Mouse (Mus musculus): ENCODE results near the gene Thra. TPM values are rescaled to one million over a fixed set of nuclear protein-coding genes. Genes with fewer than 3 reads are reported as not detected.

Thra gene
- total RNA-seq, 2 experiments from 2014 or later = 102 to 117 TPM

DNA sequence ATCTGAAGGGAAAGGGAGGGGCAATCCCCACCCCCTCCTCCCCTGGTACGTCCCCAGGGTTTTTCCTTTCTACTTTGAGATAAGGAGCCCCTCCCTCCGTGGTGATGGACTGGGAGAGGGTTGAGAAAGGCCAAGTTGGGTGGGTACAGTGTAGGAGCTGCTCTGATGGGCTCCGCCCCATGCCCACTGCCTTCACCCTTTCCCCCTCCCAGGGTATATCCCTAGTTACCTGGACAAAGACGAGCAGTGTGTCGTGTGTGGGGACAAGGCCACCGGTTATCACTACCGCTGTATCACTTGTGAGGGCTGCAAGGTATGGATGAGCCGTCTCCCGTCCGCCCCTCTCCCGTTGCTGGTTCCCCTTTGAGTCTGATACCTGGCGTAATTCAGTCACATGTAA is 16.3 kb downstream of the Thra start:
- DNase-seq (ENCODE audit: low spot score) = no peak
- intact Hi-C loops (cut with DNase I) = loop anchor here (2.0 kb wide), 1 partner anchor 44 kb away; no protein-coding TSS in a partner anchor

DNA sequence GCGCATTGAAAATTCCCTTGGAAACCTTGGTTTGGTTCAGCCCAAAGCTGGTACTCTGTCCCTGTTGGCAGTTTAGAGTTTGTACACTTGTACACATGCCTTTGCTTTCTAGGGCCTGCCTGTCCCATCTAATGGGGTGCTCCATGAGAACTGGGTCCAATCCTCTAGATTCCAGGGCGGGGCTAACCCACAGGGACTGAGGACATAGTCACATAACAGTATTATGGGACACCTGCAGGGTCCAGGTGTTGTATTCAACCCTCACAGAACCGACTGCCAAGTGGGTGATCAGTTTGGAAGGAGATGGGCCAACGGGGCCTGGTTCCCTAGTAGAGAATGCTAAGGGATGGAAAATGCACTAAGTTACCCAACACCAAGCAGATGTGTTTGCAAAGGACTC is 21.5 kb downstream of the Thra start:
- DNase-seq (ENCODE audit: low spot score) = no peak
- intact Hi-C loops (cut with DNase I) = no loop called here

DNA sequence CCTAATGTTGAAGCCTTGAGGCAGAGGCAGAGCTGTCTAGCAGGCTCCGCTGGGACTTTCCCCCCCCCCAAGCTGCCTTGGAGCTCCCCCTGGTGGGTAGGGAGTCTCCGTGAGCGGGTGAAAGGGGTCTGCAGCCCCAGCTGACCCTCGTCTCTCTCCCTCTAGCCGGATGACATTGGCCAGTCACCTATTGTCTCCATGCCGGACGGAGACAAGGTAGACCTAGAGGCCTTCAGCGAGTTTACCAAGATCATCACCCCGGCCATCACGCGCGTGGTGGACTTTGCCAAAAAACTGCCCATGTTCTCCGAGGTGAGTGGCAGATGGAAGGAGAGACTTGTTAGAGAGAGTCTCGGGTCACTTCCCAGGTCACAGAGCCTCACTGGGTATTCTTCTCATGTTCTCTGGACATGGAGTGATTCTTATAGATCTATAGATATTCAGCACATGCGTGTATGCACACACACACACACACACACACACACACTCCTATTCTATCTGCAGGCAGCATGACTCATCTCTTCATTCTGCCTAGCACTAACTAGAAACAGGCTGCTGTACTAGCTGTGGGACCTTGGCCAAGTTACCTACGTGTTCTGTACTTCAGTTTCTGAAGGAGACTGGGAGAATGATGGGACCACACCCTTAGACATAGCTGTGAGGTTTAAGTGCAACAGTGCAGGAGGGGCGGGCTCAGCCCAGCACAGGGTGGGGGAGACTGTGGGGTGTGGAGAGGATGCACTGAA is 22.5 kb downstream of the Thra start:
- no peak for DNase-seq (ENCODE audit: low spot score)
- intact Hi-C loops (cut with DNase I) = no loop called here

DNA sequence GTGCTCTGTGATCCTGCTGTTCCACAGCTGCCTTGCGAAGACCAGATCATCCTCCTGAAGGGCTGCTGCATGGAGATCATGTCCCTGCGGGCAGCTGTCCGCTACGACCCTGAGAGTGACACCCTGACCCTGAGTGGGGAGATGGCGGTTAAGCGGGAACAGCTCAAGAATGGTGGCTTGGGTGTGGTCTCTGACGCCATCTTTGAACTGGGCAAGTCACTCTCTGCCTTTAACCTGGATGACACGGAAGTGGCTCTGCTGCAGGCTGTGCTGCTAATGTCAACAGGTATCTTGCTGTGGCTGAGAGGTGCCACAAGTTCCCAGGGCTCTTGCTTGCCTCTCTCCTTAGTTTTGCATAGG is 23.0 kb downstream of the Thra start:
- intact Hi-C loops (cut with DNase I) = no loop called here
- no peak for DNase-seq (ENCODE audit: low spot score)

DNA sequence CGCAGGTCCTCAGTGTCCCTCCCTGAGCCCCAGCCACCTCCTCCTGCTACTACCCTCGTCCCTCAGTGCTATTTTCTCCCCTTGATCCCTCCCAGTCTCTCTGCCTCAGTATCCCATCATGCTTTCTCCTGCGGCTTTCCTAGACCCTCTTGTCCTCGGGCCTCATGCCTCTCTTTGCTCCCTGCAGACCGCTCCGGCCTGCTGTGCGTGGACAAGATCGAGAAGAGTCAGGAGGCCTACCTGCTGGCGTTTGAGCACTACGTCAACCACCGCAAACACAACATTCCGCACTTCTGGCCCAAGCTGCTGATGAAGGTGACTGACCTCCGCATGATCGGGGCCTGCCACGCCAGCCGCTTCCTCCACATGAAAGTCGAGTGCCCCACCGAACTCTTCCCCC is 23.7 kb downstream of the Thra start:
- intact Hi-C loops (cut with DNase I) = no loop called here

DNA sequence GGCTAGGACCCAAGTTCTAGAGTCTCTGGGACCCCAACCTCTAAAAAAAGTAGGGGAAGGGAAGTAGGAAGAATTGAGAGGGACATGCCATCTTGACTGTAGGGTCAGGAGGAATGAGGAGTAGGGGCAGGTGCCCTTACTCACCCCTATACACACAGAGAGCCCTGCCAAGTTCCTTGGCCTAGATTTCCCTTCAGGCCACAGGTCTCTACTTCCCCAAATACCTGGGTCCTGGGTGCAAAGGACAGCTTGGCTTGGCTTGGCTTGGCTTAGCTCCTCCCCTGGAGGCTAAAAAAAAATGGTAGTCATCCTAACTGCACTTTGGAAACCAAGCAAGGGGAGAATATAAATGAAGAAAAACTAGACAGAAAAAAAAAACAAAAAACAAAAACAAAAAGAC is 24.3 kb downstream of the Thra start:
- intact Hi-C loops (cut with DNase I) = no loop called here
- no peak for DNase-seq (ENCODE audit: low spot score)

More for the DNA sequence above, 23.7 kb downstream of the Thra start:
- no peak for DNase-seq (ENCODE audit: low spot score)

DNA sequence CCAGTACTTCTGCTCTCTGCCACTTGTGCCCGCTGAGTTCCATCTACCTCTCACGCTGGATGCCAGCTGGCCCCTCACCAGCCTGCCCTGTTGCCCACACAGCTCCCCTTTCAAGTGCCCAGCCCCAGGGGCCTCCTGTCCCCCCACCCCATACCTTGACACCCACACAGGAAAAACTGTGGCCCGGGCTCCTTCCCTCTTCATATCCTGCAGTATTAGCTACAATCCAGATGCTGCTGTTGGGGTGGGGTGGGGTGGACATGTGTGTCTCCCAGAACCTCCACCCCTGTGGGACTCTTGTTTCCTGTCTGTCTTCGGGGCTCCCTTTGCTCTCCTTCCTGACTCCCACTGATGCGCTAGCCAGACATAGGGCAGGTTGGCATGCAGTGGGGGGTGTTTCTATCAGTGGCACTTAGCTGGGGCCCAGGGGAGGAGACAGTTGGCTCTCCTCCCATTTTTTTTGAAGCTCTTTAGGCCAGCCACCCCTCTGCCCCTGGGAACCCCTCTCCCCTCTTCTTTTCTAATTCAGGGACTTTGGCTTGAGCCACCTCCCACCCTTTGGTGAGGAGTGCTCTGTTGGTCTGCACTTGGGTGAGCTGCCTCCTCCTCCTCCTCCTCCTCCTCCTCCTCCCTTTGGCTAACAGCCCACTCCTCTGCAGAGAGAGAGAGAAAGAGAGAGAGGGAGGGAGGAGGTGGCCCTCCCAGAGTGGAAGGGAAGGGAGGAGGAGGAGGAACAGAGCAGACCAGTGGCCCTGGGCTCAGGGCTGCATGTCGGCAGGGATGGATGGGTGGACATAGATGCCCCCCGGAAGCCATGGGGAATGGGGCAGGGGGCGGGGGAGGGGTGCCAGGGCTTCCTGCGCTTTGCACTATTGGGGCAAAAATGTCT is 25.2 kb downstream of the Thra start:
- intact Hi-C loops (cut with DNase I) = no loop called here
- DNase-seq (ENCODE audit: low spot score) = peak; percentile 56

DNA sequence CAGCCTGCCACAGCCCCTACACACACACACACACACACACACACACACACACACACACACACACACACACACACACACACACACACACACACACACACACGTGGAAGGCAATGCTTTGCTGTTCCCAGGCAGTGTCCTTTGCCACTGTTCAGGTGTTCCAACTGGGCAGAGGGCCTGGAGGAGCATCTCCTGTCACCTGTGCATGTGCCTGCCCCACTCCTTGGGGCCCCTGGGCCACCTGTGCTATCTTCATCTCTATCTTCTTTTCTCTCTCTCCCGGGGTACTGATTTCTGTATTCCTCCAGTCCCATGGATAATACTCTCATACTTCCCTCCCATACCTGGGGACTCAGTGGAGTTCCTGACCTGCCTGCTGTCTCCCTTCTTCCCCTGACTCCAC is 25.9 kb downstream of the Thra start:
- no peak for DNase-seq (ENCODE audit: low spot score)
- intact Hi-C loops (cut with DNase I) = no loop called here

DNA sequence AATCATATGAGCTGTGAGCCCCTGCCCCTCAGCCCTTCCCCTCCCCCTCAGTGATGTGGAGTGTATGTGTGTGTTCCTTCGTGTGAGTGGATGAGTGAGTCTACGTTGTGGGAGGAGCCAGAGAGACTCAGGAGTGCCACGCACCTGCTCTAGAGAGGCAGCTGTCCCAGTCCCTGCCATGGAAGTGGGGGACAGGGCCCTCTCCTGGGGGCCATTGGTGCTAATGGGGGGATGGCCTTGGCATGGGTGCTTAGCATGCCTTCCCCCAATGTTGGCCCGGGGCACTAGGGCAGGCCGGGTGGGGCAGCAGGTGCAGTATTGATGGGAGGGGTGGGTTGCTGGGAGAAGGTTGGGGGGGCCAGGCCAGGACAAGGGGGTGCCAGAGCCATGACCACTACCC is 26.4 kb downstream of the Thra start:
- DNase-seq (ENCODE audit: low spot score) = no peak
- intact Hi-C loops (cut with DNase I) = no loop called here

DNA sequence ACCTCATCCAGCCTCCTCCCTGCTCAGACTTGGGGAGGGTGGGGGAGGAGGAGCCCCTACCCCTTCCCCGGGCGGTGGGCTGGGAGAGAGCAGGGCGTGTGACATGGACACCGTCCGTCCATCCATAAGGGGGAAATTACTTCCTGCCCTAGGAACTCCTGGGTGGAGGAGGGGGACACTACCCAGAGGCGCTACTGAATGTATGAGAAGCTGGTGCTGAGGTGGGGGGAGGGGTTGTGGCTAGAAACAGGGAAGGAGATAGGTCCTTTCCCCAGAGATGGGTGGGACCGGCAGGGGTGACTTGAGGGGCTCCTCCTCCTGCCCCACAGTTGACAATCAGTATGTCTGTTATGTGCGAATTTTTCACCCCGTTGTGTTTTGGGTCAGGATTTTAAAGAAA is 26.8 kb downstream of the Thra start:
- intact Hi-C loops (cut with DNase I) = no loop called here
- DNase-seq (ENCODE audit: low spot score) = no peak

DNA sequence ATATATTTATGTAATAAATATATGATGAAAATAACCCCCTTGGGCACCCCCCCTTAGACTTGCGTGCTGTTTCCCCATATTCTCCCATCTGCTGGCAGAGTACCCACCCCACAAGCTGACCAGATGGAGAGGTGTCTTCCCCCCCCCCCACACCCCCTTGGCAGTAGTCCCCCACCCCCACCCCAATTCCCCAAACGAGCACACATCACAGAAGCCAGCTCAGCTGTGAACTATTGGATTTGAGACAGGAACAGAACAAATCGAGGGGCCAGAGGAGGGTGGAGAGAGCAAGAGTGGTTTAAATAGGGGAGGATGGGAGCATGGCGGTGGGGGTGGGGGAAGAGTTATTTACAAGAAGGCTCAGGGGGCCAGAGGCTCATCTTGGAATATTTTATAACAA is 27.3 kb downstream of the Thra start:
- intact Hi-C loops (cut with DNase I) = no loop called here
- DNase-seq (ENCODE audit: low spot score) = no peak

DNA sequence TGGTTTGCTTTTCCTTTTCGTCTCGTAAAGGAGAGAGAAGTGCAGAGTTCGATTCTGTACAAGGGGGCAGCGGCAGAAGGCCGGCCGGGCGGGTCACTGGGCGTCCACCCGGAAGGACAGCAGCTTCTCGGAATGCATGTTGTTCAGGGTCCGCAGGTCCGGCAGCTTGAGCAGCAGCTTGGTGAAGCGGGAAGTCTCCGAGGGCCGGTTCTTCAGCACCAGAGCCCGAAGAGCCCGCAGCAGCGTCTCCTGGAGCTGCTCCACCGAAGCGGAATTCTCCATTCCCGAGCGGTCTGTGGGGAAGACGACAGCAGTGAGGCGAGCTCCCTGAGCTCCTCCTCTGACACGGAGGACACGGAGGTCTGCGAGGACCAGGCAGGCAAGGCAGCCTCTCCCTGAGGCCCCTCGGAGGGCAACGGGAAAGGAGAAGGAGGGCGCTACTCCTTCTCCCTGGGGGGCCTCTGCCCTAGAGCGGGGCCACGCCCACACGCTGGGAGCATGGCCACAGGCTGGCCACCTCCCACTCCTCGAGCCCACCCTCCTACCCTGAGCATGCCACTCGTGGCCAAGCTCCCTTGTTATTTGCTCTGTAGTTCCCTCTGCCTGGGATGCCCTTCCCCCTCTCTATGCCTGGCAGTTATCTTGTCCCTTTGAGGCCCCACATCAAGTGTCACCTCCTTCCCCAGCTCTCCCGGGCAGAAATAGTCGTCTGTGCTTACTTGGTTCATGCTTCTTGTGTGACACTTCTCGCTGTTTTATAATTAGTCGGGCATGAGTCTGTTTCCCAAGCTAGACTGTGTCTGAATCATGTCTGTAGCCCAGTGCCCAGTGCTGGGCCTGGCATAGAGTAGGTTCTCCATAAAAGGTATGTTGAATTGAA is 27.9 kb downstream of the Thra start:
- intact Hi-C loops (cut with DNase I) = no loop called here
- no peak for DNase-seq (ENCODE audit: low spot score)

DNA sequence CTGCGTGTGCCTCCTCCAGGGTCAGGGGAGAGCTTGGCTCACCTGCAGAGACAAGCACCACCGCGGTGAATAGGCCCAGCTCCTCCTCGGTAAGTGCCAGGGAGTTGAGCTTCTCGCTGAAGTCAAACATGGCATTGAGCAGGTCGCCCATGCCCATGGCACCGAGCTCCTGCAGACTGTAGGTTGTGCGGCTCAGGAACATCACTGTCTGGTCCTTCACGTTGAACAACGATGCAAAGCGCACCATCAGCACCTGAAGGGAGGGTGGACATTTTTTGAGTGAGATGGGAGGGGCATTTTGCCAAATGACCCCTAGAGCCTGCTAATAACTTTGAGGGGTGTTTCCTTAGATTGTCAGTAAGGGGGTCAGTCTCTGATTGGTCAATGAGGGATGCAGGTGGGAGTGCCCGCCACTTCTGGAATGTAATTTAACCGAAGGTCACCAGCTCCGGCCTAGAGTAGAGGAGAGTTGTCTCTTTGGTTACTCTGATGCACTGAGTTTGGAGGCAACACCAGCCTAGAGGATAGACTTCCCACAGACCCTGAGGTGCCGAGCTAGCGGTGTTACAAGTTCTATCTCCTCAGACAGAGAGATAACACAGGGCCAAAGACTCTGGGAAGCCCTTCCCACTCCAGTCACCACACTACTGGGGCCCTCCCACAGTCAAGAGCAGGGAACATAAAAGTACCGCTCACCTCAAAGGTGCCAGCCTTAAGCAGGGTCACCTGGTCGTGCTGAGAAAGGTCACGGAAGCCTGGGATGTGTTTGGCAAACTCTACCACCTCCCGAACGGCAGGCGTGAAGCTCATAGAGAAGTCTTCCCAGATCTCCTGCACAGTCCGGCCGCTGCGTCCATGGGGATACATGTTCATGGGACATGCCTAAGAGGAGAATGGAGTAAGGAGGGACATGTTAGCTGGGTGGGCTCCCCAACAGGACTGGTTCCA is 28.8 kb downstream of the Thra start:
- no peak for DNase-seq (ENCODE audit: low spot score)
- intact Hi-C loops (cut with DNase I) = no loop called here

DNA sequence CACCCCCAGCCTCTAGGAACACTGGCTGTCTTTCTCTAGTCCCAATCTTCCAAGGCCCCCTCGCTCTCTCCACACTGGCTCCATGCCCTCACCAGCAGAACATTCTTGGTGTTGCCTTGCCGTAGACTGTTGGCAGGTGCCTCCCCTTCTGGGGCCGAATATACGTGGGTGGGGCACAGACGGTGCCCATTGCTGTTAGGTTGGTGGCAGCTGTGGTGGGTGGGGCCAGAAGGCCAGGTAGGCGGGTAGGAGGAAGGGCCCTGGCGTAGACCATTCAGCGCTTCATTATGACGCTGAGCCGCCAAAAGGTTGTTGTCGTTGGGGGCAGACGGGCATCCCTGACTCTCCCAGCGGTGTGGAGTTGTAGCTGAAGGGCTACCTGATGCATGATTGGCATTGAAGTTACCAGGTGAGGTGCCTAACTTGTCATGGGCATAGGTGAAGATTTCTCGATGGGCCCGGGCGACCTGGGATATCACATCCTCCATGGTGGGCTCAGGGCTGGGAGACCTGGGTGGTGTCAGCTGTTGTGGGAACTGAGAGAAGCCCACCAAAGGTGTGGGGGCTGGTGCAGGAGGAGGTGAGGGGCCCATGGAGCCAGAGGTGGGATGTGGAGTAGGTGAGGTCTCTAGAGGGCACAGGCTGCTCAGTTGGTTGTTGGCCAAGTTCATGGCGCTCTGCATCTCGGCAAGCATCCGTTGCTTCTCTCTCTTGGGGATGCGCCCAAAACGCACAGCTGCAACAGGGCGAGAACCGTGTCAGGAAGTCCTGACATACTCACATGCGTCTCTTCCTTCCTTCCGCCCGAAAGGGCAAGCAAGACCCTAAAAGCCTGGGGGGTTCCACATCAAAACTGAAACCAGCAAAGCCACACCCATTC is 29.9 kb downstream of the Thra start:
- no peak for DNase-seq (ENCODE audit: low spot score)
- intact Hi-C loops (cut with DNase I) = loop anchor here (5.0 kb wide), 1 partner anchor 48 kb away; no protein-coding TSS in a partner anchor

DNA sequence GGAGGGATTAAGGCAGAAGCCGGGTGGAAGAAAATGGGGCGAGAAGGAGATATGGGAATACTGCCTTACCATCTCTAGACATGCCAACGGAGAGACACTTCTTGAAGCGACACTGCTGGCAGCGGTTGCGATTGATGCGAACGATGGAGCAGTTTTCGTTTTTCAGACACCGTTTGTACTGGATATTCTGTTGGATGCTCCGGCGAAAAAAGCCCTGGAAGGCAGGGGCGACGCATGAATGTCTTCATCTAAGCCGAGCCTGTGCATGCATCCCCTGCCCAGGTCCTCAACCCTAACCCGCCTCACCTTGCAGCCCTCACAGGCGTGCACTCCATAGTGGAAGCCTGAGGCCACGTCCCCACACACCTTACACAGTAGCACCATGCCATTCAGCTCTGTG is 30.7 kb downstream of the Thra start:
- intact Hi-C loops (cut with DNase I) = loop anchor here (5.0 kb wide), 1 partner anchor 49 kb away; no protein-coding TSS in a partner anchor

DNA sequence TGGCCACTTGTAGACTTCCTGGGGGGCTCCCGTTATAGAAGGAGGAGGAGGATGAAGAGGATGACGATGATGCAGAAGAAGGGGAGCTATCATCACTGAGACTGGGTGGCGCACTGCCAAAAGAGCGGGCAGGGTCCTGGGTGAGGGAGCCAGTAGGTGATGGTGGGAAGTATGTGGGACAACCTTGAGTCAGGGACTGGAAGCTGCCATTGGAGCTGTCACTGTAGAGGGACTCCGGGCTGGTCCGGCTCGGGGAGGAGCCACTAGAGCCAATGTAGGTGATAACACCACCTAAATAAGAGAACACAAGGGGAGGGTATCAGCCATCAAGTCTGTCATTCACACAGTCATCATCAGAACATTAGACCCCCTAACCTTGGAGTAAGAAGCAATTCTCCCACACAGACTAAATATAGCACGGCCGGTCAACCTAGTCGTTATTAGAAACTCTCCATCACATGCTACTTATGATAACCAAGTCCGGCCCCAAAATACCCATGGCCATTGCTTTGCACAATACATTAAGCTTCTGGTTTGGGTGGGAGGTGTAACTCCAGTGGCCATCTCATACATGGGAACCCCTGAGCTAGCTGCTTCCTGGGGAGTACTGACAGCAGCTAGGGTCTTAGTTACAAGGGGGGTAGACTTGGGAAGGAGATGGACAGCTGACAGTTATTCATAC is 31.5 kb downstream of the Thra start:
- no peak for DNase-seq (ENCODE audit: low spot score)
- intact Hi-C loops (cut with DNase I) = loop anchor here (2.0 to 5.0 kb wide), 3 partner anchors 15 to 50 kb away; no protein-coding TSS in a partner anchor

More for the DNA sequence above, 30.7 kb downstream of the Thra start:
- no peak for DNase-seq (ENCODE audit: low spot score)

DNA sequence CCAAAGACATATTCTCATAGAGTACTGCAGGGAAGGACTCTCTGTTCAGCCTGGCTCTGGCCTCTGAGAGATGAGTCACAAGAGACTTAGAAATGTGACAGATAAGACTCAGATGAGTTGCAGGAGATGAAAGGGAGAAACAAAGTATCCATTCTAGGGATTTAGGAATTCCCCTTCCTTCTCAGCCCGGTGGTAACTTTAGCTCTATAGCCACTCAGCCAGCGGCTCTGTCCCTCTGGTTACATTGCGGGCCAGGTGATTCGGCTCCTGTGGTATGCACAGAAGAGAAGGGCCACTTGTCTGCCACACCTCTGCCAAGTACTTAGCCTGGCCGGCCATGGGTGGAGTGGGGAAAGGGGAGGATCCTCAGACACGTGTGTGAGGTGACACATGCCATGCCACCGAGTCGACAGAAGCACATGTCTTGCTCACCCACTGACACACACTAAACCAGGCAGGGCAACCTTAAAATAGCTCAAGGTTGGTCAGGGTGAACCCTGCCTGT is 32.3 kb downstream of the Thra start:
- intact Hi-C loops (cut with DNase I) = loop anchor here (2.0 to 5.0 kb wide), 3 partner anchors 14 to 50 kb away; no protein-coding TSS in a partner anchor
- DNase-seq (ENCODE audit: low spot score) = peak; percentile 75
